Mouse (Mus musculus) limb, embryonic 15.5 days (tissue): ENCODE measurements around the gene Tanc1. TPM values are rescaled to one million over a fixed set of nuclear protein-coding genes. Genes with fewer than 3 reads are reported as not detected.

ENCODE experiments used
- ATAC-seq: fragments of 200-750 bp; cut with Nextera tagmentation; 2 replicates; pipeline ENCODE4 v1.8.0; 2017; ENCODE audit warnings: low read depth, moderate TSS enrichment; ENCODE audit not compliant: insufficient number of reproducible peaks, low FRiP score, low TSS enrichment
- H3K27ac ChIP-seq: fragments of 300-500 bp; sonication (generic); 2 replicates; pipeline ENCODE4 v1.5.1; 2015; ENCODE audit warnings: moderate library complexity, mild to moderate bottlenecking, inconsistent platforms
- H3K27me3 ChIP-seq: fragments of 300-500 bp; sonication (generic); 2 replicates; pipeline ENCODE4 v1.6.1; 2015; ENCODE audit warnings: inconsistent platforms
- H3K36me3 ChIP-seq: fragments of 300-500 bp; sonication (generic); 2 replicates; pipeline ENCODE4 v1.6.1; 2015; ENCODE audit warnings: inconsistent platforms
- H3K4me1 ChIP-seq: fragments of 300-500 bp; sonication (generic); 2 replicates; pipeline ENCODE4 v1.6.1; 2015; ENCODE audit warnings: inconsistent platforms
- H3K4me2 ChIP-seq: fragments of 300-500 bp; sonication (generic); 2 replicates; pipeline ENCODE4 v1.6.1; 2015; ENCODE audit warnings: mild to moderate bottlenecking, inconsistent platforms
- H3K4me3 ChIP-seq: fragments of 300-500 bp; sonication (generic); 2 replicates; pipeline ENCODE4 v1.5.1; 2015; ENCODE audit warnings: mild to moderate bottlenecking, inconsistent platforms
- H3K9ac ChIP-seq: fragments of 300-500 bp; sonication (generic); 2 replicates; pipeline ENCODE4 v1.6.1; 2015; ENCODE audit warnings: inconsistent platforms
- H3K9me3 ChIP-seq: fragments of 300-500 bp; sonication (generic); 2 replicates; pipeline ENCODE4 v1.6.1; 2016; ENCODE audit warnings: inconsistent platforms
- WGBS: fragments of 180-500 bp; shearing (Covaris S2); methylation state at CpG from one replicate; pipeline ENCODE4 v1.1.7; 2015; 5-methylcytosine and 5-hydroxymethylcytosine counted together
- polyA plus RNA-seq: library from polyadenylated mRNA; unstranded; fragments of >200 nt; fragmentation: Nextera tagmentation; extraction: Ambion mirVana; gene quantifications from 2 replicates; pipeline ENCODE4 v1.2.1, GENCODE M21; 2015

Tanc1 gene
- polyA plus RNA-seq, 1 experiment from 2014 or later = 50.6 TPM

GRCm38 (mm10) chr2:59596545-59596944, 15.3 kb upstream of the Tanc1 start:
- no peak for ATAC-seq
- Histone ChIP-seq H3K27me3 (no peaks in the 10 kb centered on the region), H3K4me3 (no peak overlapping the region), H3K9me3 (no peaks in the 10 kb centered on the region), H3K4me1 (peaks cover 28% of the 10 kb centered on the region), H3K9ac (no peak overlapping the region), H3K27ac (no peak overlapping the region), H3K4me2 (no peak overlapping the region), H3K36me3 (no peaks in the 10 kb centered on the region)
- 74% methylated on average over 8 of the region's 8 CpGs for WGBS

DNA sequence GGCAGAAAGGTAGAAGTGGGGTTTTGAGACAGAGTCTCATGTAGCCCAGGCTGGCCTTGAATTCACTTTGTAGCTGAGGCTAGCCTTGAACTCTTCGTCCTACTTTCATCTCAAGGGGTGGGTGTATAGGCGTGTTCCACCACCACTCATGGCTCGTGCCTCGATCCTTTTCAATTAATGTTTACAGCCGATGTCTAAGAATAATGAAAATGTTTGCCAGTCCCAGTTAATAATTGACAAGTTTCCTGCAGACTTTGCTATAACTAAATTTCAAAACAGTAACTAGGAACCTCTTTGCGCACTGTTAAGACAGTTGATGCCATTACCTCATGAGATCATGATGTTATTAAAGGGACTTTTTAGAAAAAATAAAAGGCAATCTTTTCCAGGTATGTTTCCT, 13.6 kb upstream of the Tanc1 start:
- no peaks in the 10 kb centered on the region for H3K27me3 ChIP-seq
- no peak overlapping the region for H3K4me2 ChIP-seq
- H3K4me1 ChIP-seq = peaks cover 28% of the 10 kb centered on the region
- no peak overlapping the region for H3K4me3 ChIP-seq
- H3K9me3 ChIP-seq = no peaks in the 10 kb centered on the region
- ATAC-seq = no peak
- WGBS = 61% methylated on average over 6 of the region's 6 CpGs
- H3K27ac ChIP-seq = no peak overlapping the region
- no peak overlapping the region for H3K9ac ChIP-seq
- no peaks in the 10 kb centered on the region for H3K36me3 ChIP-seq

DNA sequence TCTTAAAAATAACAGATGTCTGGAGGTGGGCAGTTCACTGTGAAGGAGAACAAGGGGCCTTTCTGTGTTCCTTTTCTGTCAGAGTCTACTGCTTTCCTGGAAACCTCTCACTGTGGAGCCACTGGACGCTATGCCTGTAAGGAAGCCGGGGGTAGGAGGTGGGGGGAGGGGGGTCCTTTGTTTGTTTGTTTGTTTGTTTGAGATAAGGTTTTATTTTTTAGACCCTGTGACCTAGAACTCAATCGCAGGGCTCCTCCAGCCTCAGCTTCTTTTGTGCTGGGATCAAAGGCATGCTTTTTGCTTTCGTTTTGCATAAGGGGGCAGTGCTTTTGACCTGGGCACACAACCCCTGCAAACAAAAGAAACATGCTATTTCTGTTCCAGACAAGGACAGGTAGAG, 12.9 kb upstream of the Tanc1 start:
- H3K4me2 ChIP-seq = no peak overlapping the region
- WGBS = 14% methylated on average over 4 of the region's 4 CpGs
- H3K27ac ChIP-seq = no peak overlapping the region
- H3K9ac ChIP-seq = no peak overlapping the region
- peaks cover 28% of the 10 kb centered on the region for H3K4me1 ChIP-seq
- H3K4me3 ChIP-seq = no peak overlapping the region
- no peak for ATAC-seq
- no peaks in the 10 kb centered on the region for H3K27me3 ChIP-seq
- no peaks in the 10 kb centered on the region for H3K36me3 ChIP-seq
- H3K9me3 ChIP-seq = no peaks in the 10 kb centered on the region

- H3K27ac ChIP-seq = peak overlapping the region; percentile 79
- H3K4me1 ChIP-seq = peaks cover 28% of the 10 kb centered on the region
- ATAC-seq = peak; percentile 89
- peak overlapping the region; percentile 37 for H3K4me2 ChIP-seq
- H3K4me3 ChIP-seq = peak overlapping the region; percentile 10; the same call in 1 of the 2 replicates
- H3K27me3 ChIP-seq = no peaks in the 10 kb centered on the region
- H3K9ac ChIP-seq = no peak overlapping the region
- H3K9me3 ChIP-seq = no peaks in the 10 kb centered on the region
- no peaks in the 10 kb centered on the region for H3K36me3 ChIP-seq
- 4% methylated on average over 7 of the region's 7 CpGs for WGBS
Observed at GRCm38 (mm10) chr2:59599338-59600111, 12.3 kb upstream of the Tanc1 start.

- Histone ChIP-seq H3K9me3 (no peaks in the 10 kb centered on the region), H3K36me3 (no peaks in the 10 kb centered on the region), H3K4me1 (peaks cover 28% of the 10 kb centered on the region), H3K27me3 (no peaks in the 10 kb centered on the region), H3K9ac (no peak overlapping the region), H3K27ac (peak overlapping the region; percentile 79), H3K4me3 (peak overlapping the region; percentile 10; the same call in 1 of the 2 replicates), H3K4me2 (peak overlapping the region; percentile 37)
- WGBS = 10% methylated on average over 19 of the region's 19 CpGs
- peak; percentile 86 for ATAC-seq
Observed at GRCm38 (mm10) chr2:59600123-59600840, 11.6 kb upstream of the Tanc1 start.

GRCm38 (mm10) chr2:59600980-59601379, 10.9 kb upstream of the Tanc1 start:
- no peak overlapping the region for H3K4me2 ChIP-seq
- H3K4me3 ChIP-seq = no peak overlapping the region
- no peaks in the 10 kb centered on the region for H3K36me3 ChIP-seq
- H3K9me3 ChIP-seq = no peaks in the 10 kb centered on the region
- H3K27me3 ChIP-seq = no peaks in the 10 kb centered on the region
- H3K4me1 ChIP-seq = peaks cover 28% of the 10 kb centered on the region
- peak overlapping the region; percentile 79; the same call in 1 of the 2 replicates for H3K27ac ChIP-seq
- WGBS = 36% methylated on average over 2 of the region's 2 CpGs
- no peak overlapping the region for H3K9ac ChIP-seq
- ATAC-seq = no peak

DNA sequence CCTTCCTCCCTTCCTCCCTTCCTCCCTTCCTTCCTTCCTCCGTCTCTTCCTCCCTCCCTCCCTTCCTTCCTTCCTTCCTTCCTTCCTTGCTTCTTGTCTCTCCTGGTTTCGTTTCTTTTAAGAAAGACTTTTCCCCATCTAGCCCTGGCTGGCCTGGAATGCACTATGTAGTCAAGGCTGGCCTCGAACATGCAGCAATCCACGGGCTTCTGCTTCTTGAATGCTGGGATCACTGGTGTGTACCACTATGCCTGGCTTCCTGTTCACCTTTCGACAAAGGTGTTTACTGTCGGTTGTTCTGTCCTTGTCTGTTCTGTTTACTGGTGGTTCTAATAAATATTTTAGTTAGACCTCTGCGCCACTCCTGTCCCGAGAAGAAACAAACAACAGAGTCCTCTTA, 10.4 kb upstream of the Tanc1 start:
- no peak overlapping the region for H3K4me3 ChIP-seq
- WGBS = 73% methylated on average over 8 of the region's 8 CpGs
- H3K9me3 ChIP-seq = no peaks in the 10 kb centered on the region
- H3K4me1 ChIP-seq = peaks cover 28% of the 10 kb centered on the region
- H3K27me3 ChIP-seq = no peaks in the 10 kb centered on the region
- no peaks in the 10 kb centered on the region for H3K36me3 ChIP-seq
- H3K9ac ChIP-seq = no peak overlapping the region
- no peak overlapping the region for H3K27ac ChIP-seq
- no peak overlapping the region for H3K4me2 ChIP-seq
- ATAC-seq = no peak

DNA sequence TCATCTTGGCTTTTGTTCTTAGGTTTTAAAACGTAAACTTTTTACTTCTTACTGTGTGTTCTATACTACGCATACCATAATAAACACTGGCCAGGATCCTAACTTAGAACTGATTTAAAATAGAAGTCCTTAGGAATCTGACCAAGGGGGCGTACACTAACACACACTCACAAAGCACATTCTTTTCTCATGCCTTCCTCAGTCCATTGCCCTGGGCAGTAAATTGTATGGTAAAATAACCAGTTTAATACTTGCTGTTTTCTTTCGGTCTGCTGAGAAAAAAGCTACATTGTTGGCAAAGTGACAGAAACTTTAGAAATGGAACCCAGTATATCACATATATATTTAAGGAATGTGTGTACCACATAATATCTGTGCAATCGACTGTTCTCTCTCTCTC, 2.9 kb upstream of the Tanc1 start:
- H3K27me3 ChIP-seq = no peaks in the 10 kb centered on the region
- ATAC-seq = no peak
- 14% methylated on average over 5 of the region's 5 CpGs for WGBS
- H3K9ac ChIP-seq = no peak overlapping the region
- peaks cover 27% of the 10 kb centered on the region for H3K4me1 ChIP-seq
- no peak overlapping the region for H3K4me2 ChIP-seq
- no peak overlapping the region for H3K4me3 ChIP-seq
- H3K36me3 ChIP-seq = no peaks in the 10 kb centered on the region
- no peak overlapping the region for H3K27ac ChIP-seq
- H3K9me3 ChIP-seq = no peaks in the 10 kb centered on the region

GRCm38 (mm10) chr2:59611216-59611810, 529 bp upstream of the Tanc1 start:
- Histone ChIP-seq H3K4me3 (peak overlapping the region; percentile 93), H3K9me3 (no peaks in the 10 kb centered on the region), H3K9ac (peak overlapping the region; percentile 85), H3K4me1 (peaks cover 35% of the 10 kb centered on the region), H3K36me3 (no peaks in the 10 kb centered on the region), H3K4me2 (peak overlapping the region; percentile 86), H3K27ac (peak overlapping the region; percentile 94), H3K27me3 (no peaks in the 10 kb centered on the region)
- 2% methylated on average over 14 of the region's 14 CpGs for WGBS
- no peak for ATAC-seq

DNA sequence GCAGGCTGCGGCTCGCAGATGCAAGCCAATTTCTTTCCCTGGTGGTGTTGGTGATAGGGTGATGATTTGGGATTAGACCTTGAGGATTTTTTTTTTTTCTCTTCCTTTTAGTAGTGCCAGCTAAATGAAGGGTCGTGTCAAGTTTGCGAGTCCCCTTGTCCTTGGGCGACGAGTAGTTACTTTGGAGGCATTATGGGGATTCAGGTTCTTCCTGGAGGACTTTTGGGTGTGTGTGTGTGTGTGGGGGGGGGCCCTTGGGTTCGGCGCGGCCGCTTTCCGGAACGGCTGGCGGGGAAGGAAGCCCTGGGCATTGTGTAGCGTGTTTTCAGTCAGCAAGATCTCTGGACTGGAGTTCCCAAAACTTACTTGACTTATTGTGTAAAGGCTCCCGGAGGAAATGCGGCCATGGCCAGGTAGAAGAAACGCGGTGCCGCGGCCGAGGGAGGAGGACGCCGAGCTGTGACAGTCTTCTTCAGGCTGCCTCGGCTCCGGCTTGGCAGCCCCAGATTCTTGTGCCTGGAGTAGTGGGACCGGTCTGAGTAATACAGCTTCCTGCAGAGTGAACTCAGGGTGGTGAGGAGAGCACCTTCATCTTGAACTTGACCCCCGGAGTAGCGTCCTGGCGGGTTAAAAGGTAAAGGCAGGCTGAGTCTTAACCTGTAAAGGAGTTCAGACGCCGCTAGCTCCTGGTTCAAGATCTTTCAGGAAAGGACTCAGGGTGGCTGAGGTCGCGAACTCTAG, 1.1 kb downstream of the Tanc1 start:
- Histone ChIP-seq H3K36me3 (no peaks in the 10 kb centered on the region), H3K9ac (peak overlapping the region; percentile 39), H3K4me3 (peak overlapping the region; percentile 93), H3K4me2 (peak overlapping the region; percentile 86), H3K27ac (peak overlapping the region; percentile 94), H3K27me3 (no peaks in the 10 kb centered on the region), H3K4me1 (peaks cover 48% of the 10 kb centered on the region), H3K9me3 (no peaks in the 10 kb centered on the region)
- ATAC-seq = no peak
- WGBS = under 1% methylated on average over 33 of the region's 33 CpGs

- H3K27me3 ChIP-seq = no peaks in the 10 kb centered on the region
- no peaks in the 10 kb centered on the region for H3K36me3 ChIP-seq
- peaks cover 45% of the 10 kb centered on the region for H3K4me1 ChIP-seq
- peak overlapping the region; percentile 86 for H3K4me2 ChIP-seq
- peak overlapping the region; percentile 94 for H3K27ac ChIP-seq
- 4% methylated on average over 9 of the region's 9 CpGs for WGBS
- ATAC-seq = no peak
- no peaks in the 10 kb centered on the region for H3K9me3 ChIP-seq
- peak overlapping the region; percentile 39 for H3K9ac ChIP-seq
- H3K4me3 ChIP-seq = peak overlapping the region; percentile 93
Observed at GRCm38 (mm10) chr2:59613474-59614019, 1.7 kb downstream of the Tanc1 start.
